Mouse (Mus musculus) MEL (cell line): ENCODE results near the gene Pik3r3.

Experiments
- CTCF ChIP-seq, 3 experiments: IDR thresholded peaks in 2 of 3; conservative IDR thresholded peaks in 1 of 3; 2 replicates each; pipeline ENCODE4 v1.5.1; 2011 to 2012; ENCODE audit warnings: low read length in 3 of 3, low read depth in 2 of 3, mild to moderate bottlenecking in 2 of 3, improper control_type of control experiment in 1 of 3, inconsistent platforms in 1 of 3, mixed read lengths in 1 of 3, moderate library complexity in 1 of 3; ENCODE audit not compliant: control insufficient read depth in 1 of 3, insufficient read depth in 1 of 3, poor library complexity in 1 of 3, severe bottlenecking in 1 of 3
- EP300 ChIP-seq, 2 experiments: IDR thresholded peaks; 2 replicates each; pipeline ENCODE4 v1.6.1; 2011; ENCODE audit warnings: improper control_type of control experiment in 2 of 2, low read length in 2 of 2, low read depth in 1 of 2, mild to moderate bottlenecking in 1 of 2
- GABPA ChIP-seq: IDR thresholded peaks from 2 replicates; pipeline ENCODE4 v1.6.1; 2012; ENCODE audit warnings: low read depth, mild to moderate bottlenecking, inconsistent platforms, low read length, improper control_type of control experiment, moderate library complexity
- GATA1 ChIP-seq: IDR thresholded peaks from 2 replicates; pipeline ENCODE4 v1.6.1; 2011; ENCODE audit warnings: low read depth, low read length, improper control_type of control experiment
- MAFK ChIP-seq: IDR thresholded peaks from 2 replicates; pipeline ENCODE4 v1.6.1; 2011; ENCODE audit warnings: low read depth, mild to moderate bottlenecking, low read length, improper control_type of control experiment, borderline replicate concordance
- MXI1 ChIP-seq: IDR thresholded peaks from 2 replicates; pipeline ENCODE4 v1.6.1; 2011; ENCODE audit warnings: mild to moderate bottlenecking, low read depth, low read length, improper control_type of control experiment
- POLR2AphosphoS2 ChIP-seq: IDR thresholded peaks from 2 replicates; pipeline ENCODE4 v1.6.1; 2011; ENCODE audit warnings: low read length, improper control_type of control experiment
- TBP ChIP-seq: IDR thresholded peaks from 2 replicates; pipeline ENCODE4 v1.8.0; 2011; ENCODE audit warnings: low read depth, low read length, improper control_type of control experiment
- USF1 ChIP-seq: IDR thresholded peaks from 2 replicates; pipeline ENCODE4 v1.6.1; 2014; ENCODE audit warnings: low read depth, mild to moderate bottlenecking, inconsistent platforms, low read length, improper control_type of control experiment, moderate library complexity
- USF2 ChIP-seq, 2 experiments: IDR thresholded peaks; 2 replicates each; pipeline ENCODE4 v1.6.1; 2011 to 2012; ENCODE audit warnings: improper control_type of control experiment in 2 of 2, low read length in 2 of 2, borderline replicate concordance in 1 of 2, inconsistent platforms in 1 of 2, low read depth in 1 of 2, mild to moderate bottlenecking in 1 of 2; ENCODE audit not compliant: insufficient read depth in 1 of 2
- ZC3H11A ChIP-seq: IDR thresholded peaks from 2 replicates; pipeline ENCODE4 v1.6.1; 2012; ENCODE audit warnings: low read depth, mild to moderate bottlenecking, inconsistent platforms, low read length, improper control_type of control experiment
- ZKSCAN1 ChIP-seq: IDR thresholded peaks from 2 replicates; pipeline ENCODE4 v1.6.1; 2012; ENCODE audit warnings: low read depth, mild to moderate bottlenecking, inconsistent platforms, low read length, improper control_type of control experiment, moderate library complexity
- ZMIZ1 ChIP-seq: IDR thresholded peaks from 2 replicates; pipeline ENCODE4 v1.6.1; 2012; ENCODE audit warnings: low read depth, mild to moderate bottlenecking, inconsistent platforms, low read length, improper control_type of control experiment, moderate library complexity

GRCm38 (mm10) chr4:116329256-116329655 lies 107.8 kb downstream of the Pik3r3 start:
- TF ChIP-seq EP300 (IDR thresholded peaks at IDR 0.05; ENCODE audit: low read depth in 1 of 2, low read length in 2 of 2) (no peak), GATA1 (no peak), MAFK (no peak), POLR2AphosphoS2 (no peak), ZC3H11A (no peak), USF1 (no peak), ZMIZ1 (no peak), TBP (no peak), CTCF (IDR thresholded peaks at IDR 0.05 in 2 of 3, conservative IDR thresholded peaks at IDR 0.05 in 1 of 3; ENCODE audit: control insufficient read depth in 1 of 3, insufficient read depth in 1 of 3, low read depth in 2 of 3, low read length in 3 of 3, poor library complexity in 1 of 3, severe bottlenecking in 1 of 3) (no peak), ZKSCAN1 (no peak), GABPA (no peak), USF2 (IDR thresholded peaks at IDR 0.05; ENCODE audit: borderline replicate concordance in 1 of 2, insufficient read depth in 1 of 2, low read depth in 1 of 2, low read length in 2 of 2) (no peak), MXI1 (no peak)
